Mouse (Mus musculus): ENCODE measurements around the gene Hoxd10.

The Hoxd10 gene

GRCm38 (mm10) chr2:74663291-74663925 is 28.3 kb upstream of the Hoxd10 start:
- in situ Hi-C loops (cut with MboI) = loop anchor here (25.0 kb wide), 1 partner anchor 1101 kb away; no protein-coding TSS in a partner anchor

GRCm38 (mm10) chr2:74666411-74666810 is 25.3 kb upstream of the Hoxd10 start:
- in situ Hi-C loops (cut with MboI) = loop anchor here (25.0 kb wide), 1 partner anchor 1104 kb away; no protein-coding TSS in a partner anchor

- in situ Hi-C loops (cut with MboI) = loop anchor here (25.0 kb wide), 1 partner anchor 1105 kb away; no protein-coding TSS in a partner anchor
Measured at GRCm38 (mm10) chr2:74667191-74667841, 24.4 kb upstream of the Hoxd10 start.

GRCm38 (mm10) chr2:74667842-74668357 is 23.8 kb upstream of the Hoxd10 start, which contains the start of gene Hoxd13:
Hoxd13 (plus strand) TSS chr2:74668310.
- in situ Hi-C loops (cut with MboI) = loop anchor here (25.0 kb wide), 1 partner anchor 1106 kb away; no protein-coding TSS in a partner anchor

GRCm38 (mm10) chr2:74668370-74669229 is 23.1 kb upstream of the Hoxd10 start:
- in situ Hi-C loops (cut with MboI) = loop anchor here (25.0 kb wide), 1 partner anchor 1106 kb away; no protein-coding TSS in a partner anchor

- in situ Hi-C loops (cut with MboI) = loop anchor here (25.0 kb wide), 1 partner anchor 1107 kb away; no protein-coding TSS in a partner anchor
Measured at GRCm38 (mm10) chr2:74669230-74669578, 22.5 kb upstream of the Hoxd10 start.

- in situ Hi-C loops (cut with MboI) = loop anchor here (25.0 kb wide), 1 partner anchor 1107 kb away; no protein-coding TSS in a partner anchor
Measured at GRCm38 (mm10) chr2:74669650-74670235, 22.0 kb upstream of the Hoxd10 start.

GRCm38 (mm10) chr2:74670632-74671188 is 21.0 kb upstream of the Hoxd10 start:
- in situ Hi-C loops (cut with MboI) = loop anchor here (25.0 kb wide), 1 partner anchor 1108 kb away; no protein-coding TSS in a partner anchor

- in situ Hi-C loops (cut with MboI) = loop anchor here (25.0 kb wide), 1 partner anchor 1110 kb away; no protein-coding TSS in a partner anchor
Measured at GRCm38 (mm10) chr2:74671847-74672246, 19.9 kb upstream of the Hoxd10 start.

- in situ Hi-C loops (cut with MboI) = loop anchor here (25.0 kb wide), 1 partner anchor 1110 kb away; no protein-coding TSS in a partner anchor
Measured at GRCm38 (mm10) chr2:74672481-74673362, 19.0 kb upstream of the Hoxd10 start.

GRCm38 (mm10) chr2:74673835-74674425 is 17.8 kb upstream of the Hoxd10 start:
- in situ Hi-C loops (cut with MboI) = loop anchor here (25.0 kb wide), 1 partner anchor 1112 kb away; no protein-coding TSS in a partner anchor

- in situ Hi-C loops (cut with MboI) = loop anchor here (25.0 kb wide), 1 partner anchor 1113 kb away; no protein-coding TSS in a partner anchor
Measured at GRCm38 (mm10) chr2:74674881-74675665, 16.7 kb upstream of the Hoxd10 start, which contains the start of gene Hoxd12. Hoxd12 (plus strand) TSS chr2:74675013.

- in situ Hi-C loops (cut with MboI) = no loop called here
Measured at GRCm38 (mm10) chr2:74675666-74676282, 15.9 kb upstream of the Hoxd10 start.

- in situ Hi-C loops (cut with MboI) = no loop called here
Measured at GRCm38 (mm10) chr2:74676376-74677052, 15.2 kb upstream of the Hoxd10 start.

GRCm38 (mm10) chr2:74677106-74677505 is 14.6 kb upstream of the Hoxd10 start:
- in situ Hi-C loops (cut with MboI) = no loop called here

GRCm38 (mm10) chr2:74678891-74679595 is 12.7 kb upstream of the Hoxd10 start, which contains the start of gene Hoxd11:
Hoxd11 (plus strand) TSS chr2:74679557.
- in situ Hi-C loops (cut with MboI) = no loop called here

- in situ Hi-C loops (cut with MboI) = no loop called here
Measured at GRCm38 (mm10) chr2:74679596-74679971, 12.1 kb upstream of the Hoxd10 start.

Data from mature B cell (primary cell).